Mouse (Mus musculus) intestine, embryonic 15.5 days (tissue): ENCODE measurements at regions not wholly inside any gene's neighbourhood (a gene's known extent, or its start where the extent isn't known, plus 50 kb on each side); places are given as distances from the start of the nearest gene placed in this dataset.
A peak's percentile ranks its signal among the peaks of the same experiment; 100 is the strongest.

Experiments used
- ATAC-seq: fragments of 200-750 bp; cut with Nextera tagmentation; 2 replicates; pipeline ENCODE4 v1.8.0; 2017; ENCODE audit warnings: moderate TSS enrichment, moderate library complexity
- H3K27ac ChIP-seq: fragments of 300-500 bp; sonication (generic); 2 replicates; pipeline ENCODE4 v1.5.1; 2015; ENCODE audit warnings: mild to moderate bottlenecking, inconsistent platforms
- H3K27me3 ChIP-seq: fragments of 300-500 bp; sonication (generic); replicated peaks from 2 replicates; pipeline ENCODE4 v1.6.1; 2015; ENCODE audit warnings: inconsistent platforms
- H3K36me3 ChIP-seq: fragments of 300-500 bp; sonication (generic); 2 replicates; pipeline ENCODE4 v1.6.1; 2015; ENCODE audit warnings: inconsistent platforms
- H3K4me1 ChIP-seq: fragments of 300-500 bp; sonication (generic); replicated peaks from 2 replicates; pipeline ENCODE4 v1.6.1; 2015; ENCODE audit warnings: inconsistent platforms
- H3K4me2 ChIP-seq: fragments of 300-500 bp; sonication (generic); replicated peaks from 2 replicates; pipeline ENCODE4 v1.6.1; 2015; ENCODE audit warnings: mild to moderate bottlenecking, inconsistent platforms
- H3K4me3 ChIP-seq: fragments of 300-500 bp; sonication (generic); replicated peaks from 2 replicates; pipeline ENCODE4 v1.5.1; 2015; ENCODE audit warnings: inconsistent platforms
- H3K9ac ChIP-seq: fragments of 300-500 bp; sonication (generic); 2 replicates; pipeline ENCODE4 v1.6.1; 2015; ENCODE audit warnings: inconsistent platforms
- H3K9me3 ChIP-seq: fragments of 300-500 bp; sonication (generic); 2 replicates; pipeline ENCODE4 v1.6.1; 2016; ENCODE audit warnings: inconsistent platforms
- WGBS: fragments of 180-500 bp; shearing (Covaris S2); methylation state at CpG from one replicate; pipeline ENCODE4 v1.1.7; 2015; 5-methylcytosine and 5-hydroxymethylcytosine counted together

- no peak overlapping the region for H3K4me3 ChIP-seq
- no peaks in the 10 kb centered on the region for H3K4me1 ChIP-seq
- H3K4me2 ChIP-seq, result no peak overlapping the region
- no peak overlapping the region for H3K9ac ChIP-seq
- H3K9me3 ChIP-seq, result no peaks in the 10 kb centered on the region
- no peaks in the 10 kb centered on the region for H3K36me3 ChIP-seq
- WGBS, result 79% methylated on average over 6 of the region's 6 CpGs
- no peak for ATAC-seq
- no peak overlapping the region for H3K27ac ChIP-seq
- no peaks in the 10 kb centered on the region for H3K27me3 ChIP-seq
These were observed 93.5 kb upstream of the Arhgap28 start for GRCm38 (mm10) chr17:68097436-68097835.

GRCm38 (mm10) chr17:68100093-68100492 is 96.2 kb upstream of the Arhgap28 start:
- Histone ChIP-seq H3K4me2 (no peak overlapping the region), H3K4me1 (no peaks in the 10 kb centered on the region), H3K36me3 (no peaks in the 10 kb centered on the region), H3K27me3 (no peaks in the 10 kb centered on the region), H3K9ac (no peak overlapping the region), H3K27ac (no peak overlapping the region), H3K4me3 (no peak overlapping the region), H3K9me3 (no peaks in the 10 kb centered on the region)
- 76% methylated on average over 2 of the region's 2 CpGs for WGBS
- ATAC-seq, result no peak

GRCm38 (mm10) chr17:68103346-68103745 is 99.4 kb upstream of the Arhgap28 start:
- Histone ChIP-seq H3K9me3 (no peaks in the 10 kb centered on the region), H3K27ac (no peak overlapping the region), H3K4me2 (no peak overlapping the region), H3K4me1 (no peaks in the 10 kb centered on the region), H3K4me3 (no peak overlapping the region), H3K36me3 (no peaks in the 10 kb centered on the region), H3K27me3 (no peaks in the 10 kb centered on the region), H3K9ac (no peak overlapping the region)
- WGBS, result 48% methylated on average over 6 of the region's 6 CpGs
- peak; percentile 87 for ATAC-seq

GRCm38 (mm10) chr17:68106366-68106765 is 102.4 kb upstream of the Arhgap28 start:
- WGBS, result 45% methylated on average over 8 of the region's 8 CpGs
- H3K4me3 ChIP-seq, result no peak overlapping the region
- no peaks in the 10 kb centered on the region for H3K36me3 ChIP-seq
- H3K27me3 ChIP-seq, result no peaks in the 10 kb centered on the region
- no peak overlapping the region for H3K9ac ChIP-seq
- H3K4me1 ChIP-seq, result no peaks in the 10 kb centered on the region
- no peak overlapping the region for H3K27ac ChIP-seq
- H3K9me3 ChIP-seq, result no peaks in the 10 kb centered on the region
- peak; percentile 46; the same call in 1 of the 2 replicates for ATAC-seq
- H3K4me2 ChIP-seq, result no peak overlapping the region

- no peaks in the 10 kb centered on the region for H3K27me3 ChIP-seq
- H3K4me1 ChIP-seq, result no peaks in the 10 kb centered on the region
- H3K4me2 ChIP-seq, result no peak overlapping the region
- no peak overlapping the region for H3K9ac ChIP-seq
- 73% methylated on average over 5 of the region's 5 CpGs for WGBS
- no peak overlapping the region for H3K4me3 ChIP-seq
- H3K27ac ChIP-seq, result no peak overlapping the region
- no peaks in the 10 kb centered on the region for H3K9me3 ChIP-seq
- no peak for ATAC-seq
- no peaks in the 10 kb centered on the region for H3K36me3 ChIP-seq
These were observed 104.0 kb upstream of the Arhgap28 start for GRCm38 (mm10) chr17:68107875-68108274.

- Histone ChIP-seq H3K4me1 (no peaks in the 10 kb centered on the region), H3K9me3 (no peaks in the 10 kb centered on the region), H3K9ac (no peak overlapping the region), H3K27me3 (no peaks in the 10 kb centered on the region), H3K27ac (no peak overlapping the region), H3K4me2 (no peak overlapping the region), H3K36me3 (no peaks in the 10 kb centered on the region), H3K4me3 (no peak overlapping the region)
- ATAC-seq, result no peak
- 67% methylated on average over 4 of the region's 4 CpGs for WGBS
These were observed 108.0 kb upstream of the Arhgap28 start for GRCm38 (mm10) chr17:68111834-68112473.

- Histone ChIP-seq H3K9ac (no peak overlapping the region), H3K27me3 (no peaks in the 10 kb centered on the region), H3K9me3 (no peaks in the 10 kb centered on the region), H3K4me1 (no peaks in the 10 kb centered on the region), H3K4me3 (no peak overlapping the region), H3K27ac (no peak overlapping the region), H3K36me3 (no peaks in the 10 kb centered on the region), H3K4me2 (no peak overlapping the region)
- WGBS, result 70% methylated on average over 5 of the region's 5 CpGs
- ATAC-seq, result no peak
These were observed 108.9 kb upstream of the Arhgap28 start for GRCm38 (mm10) chr17:68112763-68113330.

- Histone ChIP-seq H3K9me3 (no peaks in the 10 kb centered on the region), H3K4me2 (no peak overlapping the region), H3K9ac (no peak overlapping the region), H3K36me3 (no peaks in the 10 kb centered on the region), H3K27me3 (no peaks in the 10 kb centered on the region), H3K27ac (no peak overlapping the region), H3K4me1 (no peaks in the 10 kb centered on the region), H3K4me3 (no peak overlapping the region)
- no peak for ATAC-seq
- WGBS, result 74% methylated on average over 4 of the region's 4 CpGs
These were observed 111.7 kb upstream of the Arhgap28 start for GRCm38 (mm10) chr17:68115599-68115998.

- Histone ChIP-seq H3K36me3 (no peaks in the 10 kb centered on the region), H3K27ac (no peak overlapping the region), H3K27me3 (no peaks in the 10 kb centered on the region), H3K4me3 (no peak overlapping the region), H3K4me2 (no peak overlapping the region), H3K4me1 (no peaks in the 10 kb centered on the region), H3K9me3 (no peaks in the 10 kb centered on the region), H3K9ac (no peak overlapping the region)
- ATAC-seq, result no peak
- 68% methylated on average over 3 of the region's 3 CpGs for WGBS
These were observed 115.3 kb upstream of the Arhgap28 start for GRCm38 (mm10) chr17:68119055-68119698.

- ATAC-seq, result no peak
- Histone ChIP-seq H3K27me3 (no peaks in the 10 kb centered on the region), H3K9me3 (no peaks in the 10 kb centered on the region), H3K4me1 (no peaks in the 10 kb centered on the region), H3K4me2 (no peak overlapping the region), H3K27ac (no peak overlapping the region), H3K4me3 (no peak overlapping the region), H3K9ac (no peak overlapping the region), H3K36me3 (no peaks in the 10 kb centered on the region)
- 64% methylated on average over 5 of the region's 5 CpGs for WGBS
These were observed 116.3 kb upstream of the Arhgap28 start for GRCm38 (mm10) chr17:68120230-68120629.

GRCm38 (mm10) chr17:68120744-68121143 is 116.8 kb upstream of the Arhgap28 start:
- Histone ChIP-seq H3K4me3 (no peak overlapping the region), H3K36me3 (no peaks in the 10 kb centered on the region), H3K9ac (no peak overlapping the region), H3K27ac (no peak overlapping the region), H3K27me3 (no peaks in the 10 kb centered on the region), H3K9me3 (no peaks in the 10 kb centered on the region), H3K4me2 (no peak overlapping the region), H3K4me1 (no peaks in the 10 kb centered on the region)
- WGBS, result 58% methylated on average over 6 of the region's 6 CpGs
- ATAC-seq, result no peak

GRCm38 (mm10) chr17:68134373-68134772 is 130.5 kb upstream of the Arhgap28 start:
- H3K27ac ChIP-seq, result no peak overlapping the region
- no peaks in the 10 kb centered on the region for H3K4me1 ChIP-seq
- H3K9ac ChIP-seq, result no peak overlapping the region
- 56% methylated on average over 10 of the region's 10 CpGs for WGBS
- no peaks in the 10 kb centered on the region for H3K36me3 ChIP-seq
- ATAC-seq, result no peak
- no peak overlapping the region for H3K4me3 ChIP-seq
- H3K9me3 ChIP-seq, result no peaks in the 10 kb centered on the region
- no peaks in the 10 kb centered on the region for H3K27me3 ChIP-seq
- H3K4me2 ChIP-seq, result no peak overlapping the region

GRCm38 (mm10) chr17:68135436-68135835 is 131.5 kb upstream of the Arhgap28 start:
- no peak overlapping the region for H3K4me2 ChIP-seq
- H3K9ac ChIP-seq, result no peak overlapping the region
- no peaks in the 10 kb centered on the region for H3K4me1 ChIP-seq
- no peaks in the 10 kb centered on the region for H3K27me3 ChIP-seq
- no peaks in the 10 kb centered on the region for H3K9me3 ChIP-seq
- no peak for ATAC-seq
- WGBS, result 62% methylated on average over 5 of the region's 5 CpGs
- no peak overlapping the region for H3K4me3 ChIP-seq
- H3K27ac ChIP-seq, result no peak overlapping the region
- H3K36me3 ChIP-seq, result no peaks in the 10 kb centered on the region
